Mouse (Mus musculus) MEL (cell line): Measurements from ENCODE around the gene Rtn2. TPM values are rescaled to one million over a fixed set of nuclear protein-coding genes. Genes with fewer than 3 reads are reported as not detected.

Experiments used
- DNase-seq: peaks from one replicate; pipeline ENCODE4 v3.0.0; 2011; ENCODE audit warnings: low read depth, low spot score
- H3K27ac ChIP-seq: 2 replicates; pipeline ENCODE4 v1.5.1; 2012; ENCODE audit warnings: low read depth, mild to moderate bottlenecking, control low read depth, low read length, moderate library complexity; ENCODE audit not compliant: control insufficient read depth
- H3K27me3 ChIP-seq, 2 experiments: fragments of 150-350 bp in 1 of 2; sonication (generic) in 1 of 2; 2 replicates each; pipeline ENCODE4 v1.6.1; 2012; ENCODE audit warnings: low read length in 2 of 2, mild to moderate bottlenecking in 2 of 2, improper control_type of control experiment in 1 of 2, moderate library complexity in 1 of 2; ENCODE audit not compliant: insufficient read depth in 2 of 2, control insufficient read depth in 1 of 2
- H3K36me3 ChIP-seq, 2 experiments: 2 replicates each; pipeline ENCODE4 v1.6.1; 2012 to 2014; ENCODE audit warnings: low read length in 2 of 2, improper control_type of control experiment in 1 of 2, inconsistent platforms in 1 of 2, mild to moderate bottlenecking in 1 of 2; ENCODE audit not compliant: insufficient read depth in 2 of 2, control insufficient read depth in 1 of 2
- H3K4me1 ChIP-seq, 2 experiments: fragments of 150-350 bp in 1 of 2; sonication (generic) in 1 of 2; 2 replicates each; pipeline ENCODE4 v1.6.1; 2012; ENCODE audit warnings: low read length in 2 of 2, improper control_type of control experiment in 1 of 2, mild to moderate bottlenecking in 1 of 2; ENCODE audit not compliant: insufficient read depth in 2 of 2, control insufficient read depth in 1 of 2
- H3K4me3 ChIP-seq, 2 experiments: fragments of 150-350 bp in 1 of 2; sonication (generic) in 1 of 2; 2 replicates each; pipeline ENCODE4 v1.5.1; 2012; ENCODE audit warnings: low read depth in 2 of 2, low read length in 2 of 2, mild to moderate bottlenecking in 2 of 2, moderate library complexity in 2 of 2, control low read depth in 1 of 2, improper control_type of control experiment in 1 of 2; ENCODE audit not compliant: control insufficient read depth in 1 of 2, insufficient read depth in 1 of 2
- H3K79me2 ChIP-seq: 2 replicates; pipeline ENCODE4 v1.6.1; 2012; ENCODE audit warnings: mild to moderate bottlenecking, low read length, moderate library complexity; ENCODE audit not compliant: control insufficient read depth, poor library complexity, insufficient read depth
- H3K9ac ChIP-seq: 2 replicates; pipeline ENCODE4 v1.6.1; 2012; ENCODE audit warnings: low read depth, mild to moderate bottlenecking, control low read depth, low read length, moderate library complexity; ENCODE audit not compliant: control insufficient read depth, poor library complexity, severe bottlenecking
- H3K9me3 ChIP-seq: fragments of 150-350 bp; sonication (generic); replicated peaks from 2 replicates; pipeline ENCODE4 v1.6.1; 2012; ENCODE audit warnings: mild to moderate bottlenecking, low read length, improper control_type of control experiment, moderate library complexity; ENCODE audit not compliant: insufficient read depth
- BHLHE40 ChIP-seq: IDR thresholded peaks from 2 replicates; pipeline ENCODE4 v1.6.1; 2012; ENCODE audit warnings: low read depth, mild to moderate bottlenecking, inconsistent platforms, low read length, improper control_type of control experiment, borderline replicate concordance
- CHD2 ChIP-seq: IDR thresholded peaks from 2 replicates; pipeline ENCODE4 v1.6.1; 2011; ENCODE audit warnings: low read length, improper control_type of control experiment
- CTCF ChIP-seq, 3 experiments: IDR thresholded peaks in 2 of 3; conservative IDR thresholded peaks in 1 of 3; 2 replicates each; pipeline ENCODE4 v1.5.1; 2011 to 2012; ENCODE audit warnings: low read length in 3 of 3, low read depth in 2 of 3, mild to moderate bottlenecking in 2 of 3, improper control_type of control experiment in 1 of 3, inconsistent platforms in 1 of 3, mixed read lengths in 1 of 3, moderate library complexity in 1 of 3; ENCODE audit not compliant: control insufficient read depth in 1 of 3, insufficient read depth in 1 of 3, poor library complexity in 1 of 3, severe bottlenecking in 1 of 3
- E2F4 ChIP-seq: IDR thresholded peaks from 2 replicates; pipeline ENCODE4 v1.6.1; 2011; ENCODE audit warnings: low read depth, low read length, improper control_type of control experiment, borderline replicate concordance
- ELF1 ChIP-seq: IDR thresholded peaks from 2 replicates; pipeline ENCODE4 v1.6.1; 2014; ENCODE audit warnings: low read depth, mild to moderate bottlenecking, inconsistent platforms, low read length, improper control_type of control experiment, moderate library complexity
- EP300 ChIP-seq, 2 experiments: IDR thresholded peaks; 2 replicates each; pipeline ENCODE4 v1.6.1; 2011; ENCODE audit warnings: improper control_type of control experiment in 2 of 2, low read length in 2 of 2, low read depth in 1 of 2, mild to moderate bottlenecking in 1 of 2
- GABPA ChIP-seq: IDR thresholded peaks from 2 replicates; pipeline ENCODE4 v1.6.1; 2012; ENCODE audit warnings: low read depth, mild to moderate bottlenecking, inconsistent platforms, low read length, improper control_type of control experiment, moderate library complexity
- MAFK ChIP-seq: IDR thresholded peaks from 2 replicates; pipeline ENCODE4 v1.6.1; 2011; ENCODE audit warnings: low read depth, mild to moderate bottlenecking, low read length, improper control_type of control experiment, borderline replicate concordance
- MAZ ChIP-seq: IDR thresholded peaks from 2 replicates; pipeline ENCODE4 v1.6.1; 2012; ENCODE audit warnings: low read depth, mild to moderate bottlenecking, inconsistent platforms, low read length, improper control_type of control experiment
- MEF2A ChIP-seq: IDR thresholded peaks from 2 replicates; pipeline ENCODE4 v1.6.1; 2014; ENCODE audit warnings: low read depth, mild to moderate bottlenecking, inconsistent platforms, low read length, improper control_type of control experiment; ENCODE audit not compliant: poor library complexity, insufficient replicate concordance, severe bottlenecking; ENCODE audit errors: extremely low read depth
- NRF1 ChIP-seq: IDR thresholded peaks from 2 replicates; pipeline ENCODE4 v1.6.1; 2014; ENCODE audit warnings: low read depth, mild to moderate bottlenecking, inconsistent platforms, low read length, improper control_type of control experiment, moderate library complexity; ENCODE audit not compliant: poor library complexity, insufficient read depth, severe bottlenecking
- POLR2AphosphoS5 ChIP-seq: IDR thresholded peaks from 2 replicates; pipeline ENCODE4 v1.6.1; 2012; ENCODE audit warnings: low read depth, borderline replicate concordance, mild to moderate bottlenecking, inconsistent platforms, low read length, moderate library complexity, mixed read lengths
- SIN3A ChIP-seq: IDR thresholded peaks from 2 replicates; pipeline ENCODE4 v1.6.1; 2012; ENCODE audit warnings: low read length, improper control_type of control experiment, inconsistent platforms
- TAL1 ChIP-seq: IDR thresholded peaks from 2 replicates; pipeline ENCODE4 v1.6.1; 2012; ENCODE audit warnings: mild to moderate bottlenecking, inconsistent platforms, low read length, moderate library complexity, mixed read lengths
- TCF12 ChIP-seq: IDR thresholded peaks from 2 replicates; pipeline ENCODE4 v1.6.1; 2014; ENCODE audit warnings: low read depth, mild to moderate bottlenecking, inconsistent platforms, low read length, improper control_type of control experiment, moderate library complexity
- UBTF ChIP-seq: IDR thresholded peaks from 2 replicates; pipeline ENCODE4 v1.6.1; 2012; ENCODE audit warnings: low read depth, mild to moderate bottlenecking, inconsistent platforms, low read length, improper control_type of control experiment, moderate library complexity, borderline replicate concordance; ENCODE audit not compliant: insufficient read depth
- USF2 ChIP-seq, 2 experiments: IDR thresholded peaks; 2 replicates each; pipeline ENCODE4 v1.6.1; 2011 to 2012; ENCODE audit warnings: improper control_type of control experiment in 2 of 2, low read length in 2 of 2, borderline replicate concordance in 1 of 2, inconsistent platforms in 1 of 2, low read depth in 1 of 2, mild to moderate bottlenecking in 1 of 2; ENCODE audit not compliant: insufficient read depth in 1 of 2
- ZKSCAN1 ChIP-seq: IDR thresholded peaks from 2 replicates; pipeline ENCODE4 v1.6.1; 2012; ENCODE audit warnings: low read depth, mild to moderate bottlenecking, inconsistent platforms, low read length, improper control_type of control experiment, moderate library complexity
- ZNF384 ChIP-seq: IDR thresholded peaks from 2 replicates; pipeline ENCODE4 v1.6.1; 2012; ENCODE audit warnings: low read depth, mild to moderate bottlenecking, inconsistent platforms, low read length, improper control_type of control experiment
- polyA plus RNA-seq, 2 experiments: library from polyadenylated mRNA; stranded (reverse) in 1 of 2; unstranded in 1 of 2; fragments of >175 nt in 1 of 2; fragments of >200 nt in 1 of 2; gene quantifications; 2 replicates each; pipeline versions ENCODE4 v1.2.1 to v1.2.4; 2012; ENCODE audit warnings: low replicate concordance in 2 of 2, low read depth in 1 of 2; ENCODE audit not compliant: insufficient read length in 2 of 2, insufficient read depth in 1 of 2, missing spikeins in 1 of 2
- total RNA-seq: library from RNA; depleted of rRNA; stranded (reverse); fragments of 300-350 nt; gene quantifications from 2 replicates; pipeline ENCODE4 v1.2.3, GENCODE M21; 2012

Rtn2 gene
- total and polyA plus RNA-seq, 3 experiments = 0.27 to 1.4 TPM; not detected in 1

DNA sequence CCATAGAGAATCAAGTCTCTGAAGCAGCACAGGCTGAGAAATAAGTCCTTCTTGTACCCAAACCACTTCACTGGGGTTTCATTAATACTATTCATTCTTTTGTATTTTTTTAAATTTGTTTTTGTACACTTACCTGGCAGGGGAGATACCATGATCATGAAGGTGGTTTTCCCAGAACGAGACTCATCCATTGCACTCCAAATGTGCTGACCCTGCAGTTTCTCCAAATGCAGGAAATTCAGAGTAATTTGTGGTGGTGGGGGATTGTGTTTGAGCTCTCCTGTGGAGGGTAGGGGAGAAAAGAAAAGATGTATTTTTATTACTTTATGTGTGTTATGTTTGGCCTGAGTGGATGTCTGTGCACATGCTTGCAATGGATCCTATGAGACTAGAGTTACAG lies 40.4 kb upstream of the Rtn2 start:
- no peak for DNase-seq
- peaks cover 4 to 16% of the 10 kb centered on the region in 2 experiments; a peak in 3 of 4 replicates for H3K36me3 ChIP-seq

DNA sequence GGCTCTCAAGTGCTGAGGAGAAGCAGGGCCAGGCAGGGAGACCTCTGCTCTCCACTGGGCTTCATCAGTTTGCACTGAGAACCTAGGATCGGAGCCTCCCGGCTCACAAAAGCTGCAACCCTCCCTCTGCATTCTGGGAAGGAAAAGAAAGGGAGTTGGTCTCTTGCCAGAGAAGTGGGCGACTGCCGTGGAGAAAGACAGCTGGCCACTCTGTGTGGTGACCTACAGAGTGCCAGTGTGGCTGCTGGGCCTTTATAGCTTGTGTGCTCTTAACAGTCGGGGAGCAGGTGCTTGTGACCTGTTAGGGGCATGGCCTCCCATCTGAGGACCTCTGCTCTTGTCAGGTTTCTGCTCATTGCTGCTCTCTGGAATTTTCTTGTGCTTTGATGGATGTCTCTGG lies 38.6 kb upstream of the Rtn2 start:
- TF ChIP-seq TCF12 = no peak
- TF ChIP-seq UBTF = no peak
- TF ChIP-seq SIN3A = no peak
- TF ChIP-seq MAZ = no peak
- no peak for TF ChIP-seq MEF2A
- no peak for TF ChIP-seq BHLHE40
- TF ChIP-seq TAL1 = no peak
- TF ChIP-seq EP300 (IDR thresholded peaks at IDR 0.05; ENCODE audit: low read depth in 1 of 2, low read length in 2 of 2) = no peak
- TF ChIP-seq ELF1 = no peak
- TF ChIP-seq MAFK = no peak
- no peak for TF ChIP-seq CTCF (IDR thresholded peaks at IDR 0.05 in 2 of 3, conservative IDR thresholded peaks at IDR 0.05 in 1 of 3; ENCODE audit: control insufficient read depth in 1 of 3, insufficient read depth in 1 of 3, low read depth in 2 of 3, low read length in 3 of 3, poor library complexity in 1 of 3, severe bottlenecking in 1 of 3)
- TF ChIP-seq GABPA = no peak
- no peak for TF ChIP-seq ZNF384
- TF ChIP-seq CHD2 = no peak
- no peak for TF ChIP-seq NRF1
- no peak for TF ChIP-seq POLR2AphosphoS5
- H3K27ac ChIP-seq = no peak overlapping the region
- DNase-seq = no peak
- H3K9ac ChIP-seq = no peak overlapping the region
- no peaks in the 10 kb centered on the region for H3K27me3 ChIP-seq
- H3K9me3 ChIP-seq = no peaks in the 10 kb centered on the region
- H3K4me3 ChIP-seq = no peak overlapping the region
- H3K4me1 ChIP-seq = peaks cover 4 to 24% of the 10 kb centered on the region in 2 experiments; a peak in 3 of 4 replicates
- H3K36me3 ChIP-seq = peaks cover 4 to 19% of the 10 kb centered on the region in 2 experiments; a peak in 3 of 4 replicates
- H3K79me2 ChIP-seq = peaks cover 8% of the 10 kb centered on the region

More for the DNA sequence above, 40.4 kb upstream of the Rtn2 start:
- Histone ChIP-seq H3K79me2 (peaks cover 8% of the 10 kb centered on the region), H3K9ac (no peak overlapping the region), H3K27ac (no peak overlapping the region), H3K4me1 (peaks cover 4 to 18% of the 10 kb centered on the region in 2 experiments; a peak in 3 of 4 replicates), H3K4me3 (no peak overlapping the region), H3K9me3 (no peaks in the 10 kb centered on the region), H3K27me3 (no peaks in the 10 kb centered on the region)
- TF ChIP-seq E2F4 = no peak
- no peak for TF ChIP-seq USF2 (IDR thresholded peaks at IDR 0.05; ENCODE audit: borderline replicate concordance in 1 of 2, insufficient read depth in 1 of 2, low read depth in 1 of 2, low read length in 2 of 2)
- no peak; the same call in 1 of the 2 replicates for TF ChIP-seq MAFK
- TF ChIP-seq ZKSCAN1 = no peak
